Mouse (Mus musculus) gastrocnemius, postnatal 25 days (tissue): ENCODE measurements at regions not wholly inside any gene's neighbourhood (a gene's known extent, or its start where the extent isn't known, plus 50 kb on each side); places are given as distances from the start of the nearest gene placed in this dataset.

Experiments used
- DNase-seq: peaks from one replicate; pipeline ENCODE4 v3.0.0; 2022

DNA sequence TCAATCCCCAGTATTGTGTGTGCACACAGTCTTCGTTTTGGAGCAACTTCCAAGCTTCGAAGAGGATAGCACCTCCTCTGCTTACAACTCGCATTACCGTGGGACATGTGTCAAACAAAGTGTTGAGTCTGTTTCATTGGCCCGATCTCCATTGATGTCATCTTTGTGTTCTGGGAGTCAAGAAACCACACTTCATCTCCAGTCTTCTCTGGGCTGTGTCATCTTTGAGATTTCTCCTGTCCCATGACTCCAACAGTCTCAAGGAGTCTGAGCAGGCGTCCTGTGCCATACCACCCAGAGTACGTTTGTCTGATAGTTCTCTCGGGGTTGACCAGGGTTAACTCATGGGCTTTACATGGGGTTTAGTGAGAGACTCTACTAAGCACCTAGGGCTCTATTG, 67.8 kb upstream of the Cpsf6 start:
- DNase-seq: no peak

- no peak for DNase-seq
These were observed 67.4 kb upstream of the Cpsf6 start for GRCm38 (mm10) chr10:117447206-117447605.

- DNase-seq: no peak
These were observed 67.0 kb upstream of the Cpsf6 start for GRCm38 (mm10) chr10:117446776-117447175.

DNA sequence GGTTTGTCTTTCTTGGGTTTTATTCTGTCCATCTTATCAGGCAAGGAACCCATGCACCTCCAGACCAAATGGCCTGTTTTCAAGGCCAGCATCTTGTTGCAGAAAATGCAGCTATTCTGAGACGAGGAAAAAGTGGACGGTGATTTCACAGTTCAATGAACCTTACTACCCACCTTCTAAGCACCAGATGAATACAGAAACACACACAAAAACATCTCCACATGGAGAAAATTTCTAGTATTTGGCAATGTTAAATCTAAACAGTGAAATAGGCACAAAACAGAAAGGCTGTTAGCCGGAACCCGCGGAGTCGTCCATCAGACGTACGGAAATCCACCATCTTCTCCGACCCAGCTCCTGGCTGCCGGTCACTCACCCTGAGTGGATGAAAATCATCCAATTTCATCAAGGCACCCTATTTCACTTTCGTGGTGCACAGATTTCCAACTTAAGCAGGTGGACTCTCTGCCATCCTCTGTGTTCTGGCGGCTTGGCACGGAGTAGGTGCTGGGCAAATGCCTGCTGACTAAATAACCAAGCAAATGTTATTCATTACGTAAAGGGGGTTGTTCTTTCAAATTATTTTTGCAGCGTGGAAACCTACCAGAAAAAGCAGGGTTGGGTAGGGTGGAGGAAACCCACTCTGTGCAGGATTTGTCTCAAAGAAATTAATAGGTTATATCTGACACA, 66.1 kb upstream of the Cpsf6 start:
- no peak for DNase-seq

- DNase-seq: no peak
These were observed 65.5 kb upstream of the Cpsf6 start for GRCm38 (mm10) chr10:117445181-117445790.

DNA sequence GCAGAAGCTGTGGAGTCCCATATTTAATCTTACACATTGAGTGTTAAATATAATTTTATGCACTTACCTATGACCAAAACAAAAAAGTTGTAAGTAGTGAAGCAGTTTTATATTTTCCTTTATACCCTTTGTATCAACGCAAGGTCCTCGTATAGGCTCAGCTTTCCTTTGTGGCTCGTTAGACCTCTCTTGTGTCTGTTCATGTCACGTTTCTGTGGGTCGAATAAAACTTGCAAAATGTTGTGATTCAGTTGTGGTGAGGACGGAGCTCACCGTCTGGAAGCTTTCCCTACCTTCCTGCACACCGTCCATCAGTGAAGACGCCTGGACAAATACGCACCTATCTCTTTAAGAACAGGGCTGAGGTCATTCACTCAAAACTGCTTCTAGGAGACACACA, 64.9 kb upstream of the Cpsf6 start:
- DNase-seq: no peak

DNA sequence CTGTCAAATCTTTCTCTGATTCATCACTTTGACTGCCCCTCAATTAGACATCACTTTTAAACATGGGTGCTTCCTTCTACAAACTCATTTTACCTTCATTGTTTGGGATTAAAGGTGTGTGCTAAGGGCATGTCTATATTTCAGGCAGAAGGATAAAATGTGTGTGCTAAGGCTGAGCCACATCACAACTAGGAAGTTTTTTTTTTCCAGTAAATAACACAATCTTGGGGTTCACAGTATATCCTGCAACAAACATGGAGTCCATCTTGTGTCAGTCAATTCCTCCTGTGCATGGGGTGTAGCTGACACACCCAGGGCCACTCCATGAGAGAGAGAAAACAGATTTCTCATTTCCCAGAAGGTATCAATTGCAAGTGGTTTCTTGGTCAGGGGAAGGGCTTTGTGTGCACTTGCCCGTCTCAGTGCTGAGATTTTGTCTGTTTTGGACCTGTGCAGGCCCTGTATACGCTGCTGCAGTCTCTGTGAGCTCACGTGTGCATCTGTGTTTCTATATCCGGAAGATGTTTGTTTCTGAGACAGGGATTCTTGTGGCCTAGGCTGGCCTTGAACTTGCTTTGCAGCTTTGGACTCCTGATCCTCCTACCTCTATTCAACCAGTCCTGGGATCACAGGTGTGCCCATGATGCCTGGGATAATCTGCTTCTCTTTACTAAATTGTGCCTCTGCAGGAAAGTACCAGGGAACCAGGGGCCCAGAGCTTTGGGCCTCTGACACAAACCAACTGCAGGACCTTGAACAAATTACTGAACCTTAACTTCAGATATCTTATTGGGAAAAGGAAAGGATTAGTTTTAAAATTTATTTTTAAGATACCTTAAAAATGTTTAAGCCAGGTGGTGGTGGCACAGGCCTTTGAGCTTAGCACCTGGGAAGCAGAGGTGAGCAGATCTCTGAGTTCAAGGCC, 63.9 kb upstream of the Cpsf6 start:
- no peak for DNase-seq

GRCm38 (mm10) chr10:117441979-117442803, 62.4 kb upstream of the Cpsf6 start:
- no peak for DNase-seq

DNA sequence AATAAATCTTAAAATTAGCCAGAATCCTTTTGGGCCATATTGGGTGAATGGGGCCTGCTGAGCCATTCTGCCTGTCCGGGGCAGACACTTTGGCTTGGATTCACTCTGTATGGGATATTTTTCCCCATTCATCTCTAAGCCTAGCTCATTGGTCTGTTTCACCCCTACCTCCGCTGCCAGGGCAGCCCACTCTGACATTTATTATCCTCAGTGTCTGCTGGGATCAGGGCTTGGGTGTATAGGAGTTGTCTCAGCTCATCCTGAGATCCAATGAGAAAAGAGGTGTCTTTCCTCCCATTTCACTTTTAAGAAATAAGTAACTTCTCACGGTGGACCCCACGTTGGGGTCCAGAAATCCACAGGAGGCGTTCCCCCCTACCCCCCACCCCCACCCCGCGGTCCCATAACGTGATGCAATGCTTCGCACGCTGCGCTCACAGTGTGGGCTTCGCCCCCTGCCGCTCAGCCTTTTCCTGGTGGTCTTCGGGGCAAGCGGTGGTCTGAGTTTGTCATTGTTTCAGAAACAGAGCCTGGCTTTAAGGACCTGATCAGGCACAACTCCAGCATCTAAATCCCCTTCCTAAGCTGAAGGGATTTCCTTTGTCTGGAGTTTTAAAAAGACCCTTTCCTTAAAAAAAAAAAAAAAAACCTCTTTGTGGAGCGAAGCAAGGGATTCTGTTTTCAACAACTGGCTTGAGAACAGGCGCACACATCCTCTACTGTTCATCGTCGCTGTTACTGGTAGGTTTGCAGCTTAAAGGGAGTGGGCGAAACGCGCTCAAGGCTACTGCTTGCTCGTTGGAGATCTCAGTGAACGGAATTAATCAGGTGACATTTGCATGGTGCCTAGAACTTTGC, 61.5 kb upstream of the Cpsf6 start:
- no peak for DNase-seq

GRCm38 (mm10) chr10:117440225-117440976, 60.6 kb upstream of the Cpsf6 start:
- no peak for DNase-seq

DNA sequence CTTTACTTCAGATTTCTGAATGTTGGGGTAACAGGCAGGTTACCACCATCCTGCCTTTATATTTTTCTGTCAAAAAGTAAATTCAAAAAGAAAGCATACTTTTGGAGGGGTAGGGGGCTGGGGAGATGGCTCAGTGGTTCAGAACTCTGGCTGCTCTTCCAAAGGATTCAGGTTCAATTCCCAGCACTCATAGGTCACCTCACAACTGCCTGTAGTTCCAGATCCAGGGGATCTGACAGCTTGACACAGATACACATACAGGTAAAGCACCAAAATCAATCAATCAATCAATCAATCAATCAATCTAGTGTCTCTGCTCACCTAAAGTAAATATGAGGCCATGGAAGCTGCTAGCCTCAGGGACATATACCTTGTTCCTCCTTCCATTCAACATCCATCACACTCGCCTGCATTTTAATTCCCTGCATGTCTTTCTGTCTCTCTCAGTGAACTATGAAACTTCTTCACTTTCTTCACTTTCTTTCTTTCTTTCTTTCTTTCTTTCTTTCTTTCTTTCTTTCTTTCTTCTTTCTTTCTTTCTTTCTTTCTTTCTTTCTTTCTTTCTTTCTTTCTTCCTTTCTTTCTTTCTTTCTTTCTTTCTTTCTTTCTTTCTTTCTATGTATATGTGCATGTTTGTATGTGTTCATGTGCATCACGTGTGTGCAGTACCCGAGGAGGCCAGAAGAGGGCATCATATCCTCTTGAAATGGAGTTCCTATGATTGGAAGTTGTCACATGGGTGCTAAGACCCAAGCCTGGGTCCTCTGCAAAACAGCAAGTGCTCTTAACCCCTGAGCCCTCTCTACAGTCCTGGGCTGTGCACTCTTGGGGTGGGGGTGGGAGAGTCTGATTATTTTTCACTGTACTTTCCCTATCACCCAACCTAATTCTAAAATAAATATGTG, 59.6 kb upstream of the Cpsf6 start:
- DNase-seq: no peak

DNA sequence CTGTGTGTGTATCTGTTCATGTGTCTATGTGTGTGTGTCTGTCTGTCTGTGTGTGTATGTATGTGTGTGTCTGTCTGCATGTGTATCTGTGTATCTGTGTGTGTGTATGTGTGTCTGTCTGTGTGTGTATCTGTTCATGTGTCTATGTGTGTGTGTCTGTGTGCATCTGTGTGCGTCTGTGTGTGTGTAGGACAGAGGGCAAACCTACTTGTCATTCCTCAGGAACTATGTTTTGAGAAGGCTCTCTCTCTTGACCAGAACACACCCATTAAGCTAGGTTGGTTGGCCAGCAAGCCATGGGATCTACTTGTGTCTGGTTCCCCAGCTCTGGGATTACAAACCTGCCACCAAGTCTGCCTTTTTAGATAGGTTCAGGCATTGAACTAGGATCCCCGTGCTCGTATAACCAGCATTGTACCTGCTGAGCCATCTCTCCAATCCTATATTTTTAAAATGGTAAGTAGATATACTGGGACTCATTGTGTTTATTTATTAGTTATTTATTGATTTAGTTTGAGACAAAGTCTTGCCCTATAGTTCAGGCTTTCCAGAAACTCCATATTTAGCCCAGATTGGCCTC, 58.9 kb upstream of the Cpsf6 start:
- DNase-seq: no peak

GRCm38 (mm10) chr10:117437970-117438369, 58.2 kb upstream of the Cpsf6 start:
- DNase-seq: no peak

- peak; percentile 51 for DNase-seq
These were observed 57.3 kb upstream of the Cpsf6 start for GRCm38 (mm10) chr10:117436875-117437715.

DNA sequence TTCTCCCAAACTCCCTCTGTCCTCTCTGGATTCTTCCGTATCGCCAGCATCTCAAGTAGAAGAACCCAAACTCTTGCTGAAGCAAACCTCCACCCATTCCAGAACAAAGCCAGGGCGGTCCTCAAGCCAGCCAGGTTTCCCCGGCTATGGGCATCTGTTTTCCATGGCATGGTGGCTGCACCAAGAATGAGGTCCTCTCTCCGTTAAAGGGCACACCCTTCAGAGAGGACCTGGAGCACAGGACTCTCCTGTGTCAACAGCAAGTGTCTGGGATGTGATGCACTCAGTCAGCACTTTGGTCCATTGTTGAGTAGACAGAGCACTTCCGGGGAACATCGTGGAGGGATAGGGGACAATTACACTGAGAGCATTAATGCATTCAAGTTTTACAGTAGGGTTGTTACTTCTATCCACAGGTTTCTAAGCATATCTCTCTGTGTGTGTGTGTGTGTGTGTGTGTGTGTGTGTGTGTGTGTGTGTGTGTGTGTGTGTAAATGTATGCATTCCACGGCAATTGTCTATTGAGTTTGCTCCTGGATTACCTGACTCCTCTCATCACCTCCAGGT, 56.6 kb upstream of the Cpsf6 start:
- no peak for DNase-seq

DNA sequence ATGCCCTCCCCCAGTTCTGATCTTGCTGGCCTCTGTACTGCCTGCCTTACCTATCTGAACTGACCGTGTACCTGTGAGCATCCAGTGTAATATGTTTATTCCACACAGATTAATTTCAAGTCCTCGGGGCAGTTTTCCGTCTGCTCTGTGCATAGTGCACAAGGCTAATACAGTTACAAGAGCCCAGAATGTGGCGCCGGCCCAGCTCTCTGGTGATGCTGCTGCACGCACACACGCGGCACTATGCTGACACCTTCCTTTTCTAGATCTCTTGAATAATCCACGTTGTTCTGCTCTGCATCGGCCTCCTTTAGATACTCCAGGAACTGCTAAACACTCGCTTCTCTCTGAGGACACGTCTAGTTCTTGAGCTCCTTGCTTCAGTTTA, 55.9 kb upstream of the Cpsf6 start:
- DNase-seq: no peak

GRCm38 (mm10) chr10:117434871-117435733, 55.3 kb upstream of the Cpsf6 start:
- peak; percentile 66 for DNase-seq
